Mouse (Mus musculus): ENCODE data around the gene Anxa7.

Gene Anxa7

DNA sequence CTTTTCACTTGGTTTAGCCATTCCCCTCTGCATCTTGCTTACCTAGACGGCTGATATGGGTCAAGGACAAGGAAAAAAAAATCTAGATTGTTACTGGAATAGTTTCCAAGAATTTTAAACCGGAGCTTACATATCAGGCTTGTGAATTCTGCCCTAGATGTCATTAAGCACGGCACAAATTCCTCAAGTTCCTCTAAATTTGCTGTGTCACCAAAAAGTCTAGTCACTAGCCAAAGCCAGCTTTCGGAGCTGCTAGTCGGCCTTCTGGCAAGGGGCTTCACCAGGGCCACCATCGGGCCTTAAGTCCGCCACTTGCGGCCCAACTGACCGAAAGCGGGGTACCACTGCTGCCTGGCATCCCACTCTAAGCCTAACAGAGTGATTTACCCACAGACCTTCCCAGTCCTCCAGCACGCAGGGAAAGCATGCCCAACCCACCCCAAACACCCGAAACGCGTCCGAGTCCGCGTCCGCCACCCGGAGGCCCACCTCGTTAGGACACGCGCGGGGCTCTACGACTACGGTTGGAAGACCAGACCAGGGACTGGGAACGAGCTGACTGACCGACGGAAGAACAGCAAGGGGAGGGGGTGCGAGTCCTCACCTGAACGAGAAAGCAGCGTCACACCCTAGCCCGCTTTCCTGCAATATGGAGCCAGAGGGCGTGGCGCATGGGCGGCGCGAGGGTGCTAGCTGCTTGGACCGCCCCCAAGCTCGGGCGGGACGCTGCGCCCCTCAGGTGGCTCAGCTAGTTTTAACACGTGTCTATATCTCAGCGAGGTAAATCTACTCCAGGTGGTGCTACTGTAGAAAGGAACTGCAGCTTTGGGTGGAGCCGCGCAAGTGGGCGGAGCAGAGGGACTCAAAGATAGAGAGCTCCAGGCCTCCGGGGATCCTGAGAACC lies at the start of gene Anxa7:
TSS of gene Anxa7 (minus strand) at position 843 of the 904 bp plus-strand sequence.
- peak; percentile 68 to 78 for DNase-seq

DNA sequence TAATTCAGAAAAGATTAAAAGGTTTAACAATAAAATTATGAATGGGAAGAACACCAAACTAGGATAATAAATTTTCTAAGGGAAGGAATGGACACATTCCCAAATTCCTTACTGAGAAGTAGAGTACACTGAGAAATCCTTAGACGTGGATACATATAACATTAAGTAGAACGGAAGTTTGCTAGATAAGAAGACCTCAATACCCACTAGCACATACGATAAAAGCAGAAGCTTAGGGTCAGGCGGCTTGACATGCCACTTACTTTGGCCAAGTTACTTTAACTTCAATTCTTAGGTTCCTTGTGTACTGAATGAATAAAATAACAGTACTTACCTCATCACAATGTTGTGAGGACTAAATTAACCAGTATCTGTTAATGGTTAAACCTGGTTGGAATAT lies 49.7 kb upstream of the Anxa7 start:
- no peak for DNase-seq

DNA sequence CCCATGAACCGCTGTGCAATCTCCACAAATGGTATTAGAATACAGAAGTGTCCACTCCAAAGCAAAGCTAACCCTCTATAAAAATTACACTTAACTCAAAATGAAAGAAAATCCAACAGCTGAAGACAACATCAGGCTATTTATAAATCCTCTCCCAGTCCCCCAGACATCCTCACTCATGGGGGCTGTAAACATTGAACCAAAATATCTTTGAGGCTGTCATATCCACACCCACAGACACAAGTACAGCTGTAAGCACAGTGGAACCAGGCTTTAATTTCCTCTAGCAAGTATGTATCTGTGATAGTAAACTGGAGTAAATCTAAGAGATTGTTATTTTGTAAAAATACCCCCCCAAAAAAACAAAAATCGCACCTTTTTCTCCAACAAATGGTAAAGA lies 40.2 kb upstream of the Anxa7 start:
- no peak for DNase-seq

DNA sequence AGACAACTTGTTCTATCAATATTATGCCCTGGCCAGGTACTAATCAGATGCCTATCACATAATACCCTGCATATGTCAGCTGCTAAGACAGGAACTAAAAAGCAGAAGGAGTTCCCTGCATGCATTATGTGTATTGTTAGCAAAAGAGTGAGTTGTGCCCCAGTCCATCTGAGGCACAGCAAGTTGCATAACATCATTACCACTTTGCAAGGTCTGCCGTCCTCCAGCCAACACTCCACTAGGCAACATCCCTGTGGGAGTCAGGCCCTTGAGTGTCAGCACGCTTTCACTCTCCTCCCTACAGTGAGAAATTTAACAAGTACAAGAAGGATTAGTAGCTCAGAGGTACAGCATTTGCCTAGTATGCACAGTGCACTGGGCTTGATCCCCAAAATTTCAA lies 28.5 kb upstream of the Anxa7 start:
- no peak for DNase-seq

DNA sequence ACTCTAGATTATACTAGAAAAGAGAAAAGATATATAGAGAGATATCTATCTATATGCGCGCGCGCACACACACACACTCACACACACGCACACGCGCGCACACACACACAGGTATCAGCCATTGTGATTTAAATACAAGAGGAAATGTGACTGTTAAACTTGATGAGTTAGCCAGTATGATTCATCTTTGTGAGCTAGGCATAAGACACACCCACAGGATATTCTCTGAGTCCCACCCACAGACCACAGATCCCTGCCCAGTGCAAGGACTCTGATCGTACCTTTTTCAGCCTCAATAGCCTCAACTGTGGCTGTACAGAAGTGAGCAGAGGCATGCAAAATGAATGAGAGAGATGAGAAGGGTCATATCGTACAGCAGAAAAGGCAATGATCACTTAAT lies 23.0 kb upstream of the Anxa7 start:
- DNase-seq = no peak

DNA sequence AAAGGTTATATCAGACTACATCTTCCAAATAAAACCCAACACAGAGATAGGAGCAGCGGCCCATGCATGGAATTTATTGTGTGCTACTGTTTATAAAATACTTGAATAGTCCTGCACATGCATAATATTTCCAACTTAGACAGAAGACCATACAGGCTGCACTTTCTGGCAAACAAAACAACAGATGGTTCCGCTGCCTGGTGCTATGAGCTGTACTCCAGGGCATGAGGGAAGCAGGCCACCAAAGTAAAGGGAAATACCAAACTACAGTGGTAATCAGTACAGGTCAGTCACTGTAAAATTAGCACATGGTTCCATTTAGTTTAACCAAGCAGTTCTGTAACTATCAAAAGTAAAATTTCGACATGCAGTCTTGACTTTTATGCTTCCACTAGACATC lies 20.0 kb upstream of the Anxa7 start:
- DNase-seq = no peak

DNA sequence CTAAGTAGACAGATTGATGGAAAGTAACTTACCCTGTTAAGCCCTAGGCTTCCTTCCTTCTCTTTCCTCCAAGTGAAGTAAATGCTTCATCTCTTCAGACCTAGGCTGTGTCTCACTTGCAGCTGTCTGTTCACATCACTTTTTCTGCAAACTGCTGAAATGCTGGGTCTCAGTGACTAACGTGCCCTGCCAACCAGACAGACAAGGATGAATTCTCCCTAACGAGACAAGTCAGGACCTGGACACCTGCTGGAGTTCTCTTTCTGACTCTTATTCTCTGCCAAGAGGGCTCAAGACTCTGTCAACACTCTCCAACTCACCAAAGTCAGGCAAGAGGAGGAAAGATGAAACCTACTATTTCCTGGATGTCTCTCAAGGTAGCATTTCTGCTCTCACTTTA lies 16.7 kb upstream of the Anxa7 start, which contains the start of gene Mss51:
TSS of gene Mss51 (minus strand) at position 299 of the 400 bp plus-strand sequence.
- DNase-seq = no peak

DNA sequence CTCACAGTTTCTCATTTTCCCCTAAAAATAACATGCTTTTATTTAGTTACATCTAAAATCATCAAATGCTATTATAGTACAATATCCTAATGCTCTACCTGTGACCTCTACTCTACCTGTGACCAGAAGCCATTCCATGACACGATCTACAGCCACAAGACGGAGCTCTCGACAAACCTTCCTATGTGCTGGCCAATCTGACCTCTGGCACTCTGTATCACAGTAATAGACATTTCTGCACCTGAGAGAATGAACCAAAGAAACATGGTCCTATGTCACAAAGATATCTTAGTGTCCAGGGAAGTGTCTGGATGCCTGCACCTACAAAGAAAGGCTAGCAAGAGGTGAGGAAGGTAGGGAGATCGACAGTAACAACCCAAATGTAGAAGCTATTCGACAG lies 6.1 kb upstream of the Anxa7 start:
- no peak for DNase-seq

DNA sequence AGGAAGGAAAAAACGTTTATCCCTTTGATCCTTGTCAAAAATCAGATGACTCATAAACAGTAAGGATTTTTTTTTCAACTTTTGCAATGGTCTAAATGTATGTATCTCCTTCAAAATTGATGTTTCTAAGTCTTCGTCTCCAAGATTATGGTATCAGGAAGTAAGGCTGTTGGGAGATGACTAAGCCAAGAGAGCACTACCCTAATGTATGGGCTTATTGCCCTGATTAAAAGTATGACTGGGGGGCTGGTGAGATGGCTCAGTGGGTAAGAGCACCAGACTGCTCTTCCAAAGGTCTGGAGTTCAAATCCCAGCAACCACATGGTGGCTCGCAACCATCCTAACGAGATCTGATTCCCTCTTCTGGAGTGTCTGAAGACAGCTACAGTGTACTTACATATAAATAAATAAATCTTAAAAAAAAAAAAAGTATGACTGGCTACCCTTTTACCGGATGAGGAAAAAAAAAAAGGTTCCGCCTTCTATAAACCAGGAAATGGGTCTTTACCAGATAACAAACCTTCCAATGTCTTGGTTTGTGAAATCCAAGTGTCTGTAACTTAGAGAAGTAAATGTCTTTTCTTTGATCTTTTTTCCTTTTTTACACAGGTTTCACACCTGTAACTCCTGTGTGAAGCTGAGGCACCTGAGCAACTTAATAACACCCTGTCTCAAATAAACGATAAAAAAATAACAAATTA lies 2.3 kb upstream of the Anxa7 start:
- DNase-seq = no peak

DNA sequence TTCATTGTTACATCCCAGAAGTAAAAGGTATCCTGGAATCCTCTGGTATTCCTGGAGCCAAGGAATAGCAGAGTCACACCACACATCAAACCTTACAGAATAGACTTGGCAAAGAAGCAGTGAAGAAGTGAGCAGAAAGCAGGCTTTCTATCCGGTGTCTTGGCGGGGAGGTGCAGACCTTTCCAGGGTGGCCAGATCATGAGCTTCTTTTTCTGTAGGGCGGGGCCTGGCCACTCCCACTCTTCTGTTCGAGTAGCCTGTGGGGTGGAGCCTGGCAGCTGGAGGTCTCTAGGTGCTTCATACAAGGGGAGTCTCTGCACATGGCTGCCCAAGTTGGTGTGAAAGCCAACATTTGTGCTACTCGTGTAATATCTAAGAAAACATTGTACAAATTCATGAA lies 1.3 kb upstream of the Anxa7 start:
- peak; percentile 7 to 12 for DNase-seq

DNA sequence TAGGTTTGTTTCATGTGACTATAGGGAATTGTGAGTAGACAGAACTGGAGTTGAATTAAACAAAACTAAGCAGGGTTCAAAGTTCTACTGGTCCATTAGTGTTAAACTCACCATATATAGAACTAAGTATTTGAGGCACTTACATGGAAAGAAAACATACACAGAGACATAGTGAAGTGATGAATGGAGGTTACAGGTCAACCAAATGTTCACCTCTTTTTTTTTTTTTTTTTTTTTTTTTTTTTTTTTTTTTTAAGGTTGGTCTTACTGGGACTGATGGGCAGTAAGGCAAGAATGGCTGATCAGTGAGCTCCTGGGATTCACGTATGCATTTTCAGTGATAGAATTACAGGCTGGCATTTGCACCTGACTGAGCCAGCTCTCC lies 254 bp upstream of the Anxa7 start:
- DNase-seq = no peak

DNA sequence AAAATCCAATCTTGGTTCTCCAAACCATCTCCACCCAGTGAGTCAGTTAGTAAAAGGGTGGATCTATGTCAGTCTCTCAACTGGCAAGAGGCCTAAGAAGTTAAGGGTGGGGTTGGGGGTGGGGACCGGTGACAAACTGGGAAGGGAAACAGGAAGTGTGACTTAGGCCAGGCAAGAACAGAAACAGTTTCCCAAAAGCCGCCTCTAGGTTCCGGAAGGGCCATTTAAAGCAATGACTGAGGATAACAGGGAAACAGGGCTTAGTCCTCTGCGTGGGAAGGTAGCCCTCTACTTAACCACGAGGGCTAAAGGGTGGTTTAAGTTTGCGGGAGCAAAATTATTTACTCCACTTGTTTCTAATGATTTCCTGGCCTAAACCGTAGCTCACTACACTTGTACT lies 1.1 kb downstream of the Anxa7 start:
- DNase-seq = peak; percentile 3 to 21

DNA sequence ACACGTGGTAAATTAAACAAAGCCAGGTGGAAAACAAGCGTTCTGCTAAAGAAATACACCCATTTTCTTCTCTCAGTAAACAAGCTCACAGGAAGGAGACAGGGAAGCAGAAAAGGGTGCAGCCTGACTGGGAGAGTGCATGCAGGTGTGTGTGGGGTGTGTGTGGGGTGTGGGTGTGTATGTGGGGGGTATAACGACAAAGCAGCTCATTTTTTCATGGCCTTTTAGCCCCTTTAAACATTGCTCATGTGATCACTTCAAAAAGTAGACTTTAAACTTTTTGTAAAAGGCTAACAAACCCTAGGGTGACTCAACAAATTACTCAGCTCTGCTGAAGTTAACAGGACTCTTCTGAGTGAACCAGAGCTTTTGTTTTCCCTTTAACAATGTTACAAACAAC lies 1.5 kb downstream of the Anxa7 start:
- peak in 1 of 2 experiments; percentile 26 for DNase-seq

DNA sequence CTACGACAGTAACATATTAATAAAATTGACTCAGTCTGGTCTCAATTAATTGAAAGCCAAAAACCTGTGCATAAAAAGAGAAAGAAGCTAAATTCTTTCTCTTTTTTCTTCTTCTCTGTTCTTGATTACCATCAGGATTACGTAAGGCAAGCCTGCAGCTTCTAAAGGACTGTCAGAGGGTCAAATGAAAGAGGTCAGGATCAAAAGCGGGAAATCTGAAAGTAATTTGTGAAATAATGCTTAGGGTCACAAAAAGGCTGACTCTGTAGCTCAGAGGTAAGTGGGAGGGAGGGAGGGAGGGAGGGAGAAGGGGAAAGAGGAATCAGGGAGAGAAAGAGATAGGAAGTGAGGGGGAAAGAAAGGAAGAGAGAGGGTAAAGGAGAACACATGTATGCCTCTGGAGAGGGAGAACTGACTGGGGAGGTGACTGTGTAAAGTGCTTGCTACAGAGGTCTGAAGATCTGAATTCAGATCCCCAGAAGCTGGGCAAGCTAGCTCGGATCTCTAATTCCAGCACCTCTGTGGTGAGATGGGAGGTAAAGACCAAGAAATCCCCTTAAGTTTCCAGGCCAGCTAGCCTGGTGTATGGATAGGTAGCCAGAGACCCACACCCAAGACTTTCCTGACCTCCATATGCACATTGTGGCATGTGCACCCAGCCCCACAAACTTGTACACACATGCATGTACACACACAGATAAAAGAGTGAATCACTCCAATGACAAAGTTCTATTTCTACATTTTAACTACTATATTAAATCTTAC lies 2.5 kb downstream of the Anxa7 start:
- DNase-seq = no peak

DNA sequence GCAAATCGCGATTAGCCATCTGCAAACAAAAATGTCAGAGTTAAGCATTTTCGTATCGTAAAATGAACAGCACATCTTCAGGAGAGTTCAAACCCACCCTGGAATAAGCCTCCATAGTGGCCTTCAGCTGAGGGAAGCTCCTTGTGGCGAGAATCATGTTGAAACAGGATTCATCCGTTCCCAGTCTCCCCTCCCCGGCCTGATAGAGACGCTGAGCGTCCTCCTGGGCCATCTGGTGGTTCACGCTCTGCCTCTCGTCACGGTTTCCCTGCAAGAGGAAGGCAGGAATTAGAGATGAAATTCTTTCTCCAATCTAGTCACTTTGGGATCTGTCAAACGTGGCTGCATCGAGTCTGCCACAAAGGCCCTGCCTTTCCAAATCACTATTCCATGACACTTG lies 19.7 kb downstream of the Anxa7 start:
- DNase-seq = no peak

DNA sequence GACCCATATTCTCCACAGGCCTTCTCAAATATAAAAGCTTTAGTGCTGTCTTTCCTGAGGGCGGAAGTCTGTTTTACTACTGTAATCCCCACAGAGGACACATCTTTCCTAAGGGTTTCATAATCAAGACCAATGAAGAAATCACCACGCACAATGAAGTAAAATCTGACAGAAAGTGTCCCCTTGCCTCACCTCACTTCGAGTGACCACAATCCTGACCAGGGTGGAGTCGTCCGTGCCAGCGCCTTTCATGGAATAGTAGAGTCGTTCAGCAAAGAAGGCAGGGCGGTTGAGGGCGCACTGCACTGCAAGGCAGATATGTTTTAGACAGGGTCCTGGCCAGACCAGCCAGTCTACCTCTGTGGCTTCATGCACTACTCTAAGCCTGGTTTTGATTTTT lies 21.6 kb downstream of the Anxa7 start:
- DNase-seq = no peak

DNA sequence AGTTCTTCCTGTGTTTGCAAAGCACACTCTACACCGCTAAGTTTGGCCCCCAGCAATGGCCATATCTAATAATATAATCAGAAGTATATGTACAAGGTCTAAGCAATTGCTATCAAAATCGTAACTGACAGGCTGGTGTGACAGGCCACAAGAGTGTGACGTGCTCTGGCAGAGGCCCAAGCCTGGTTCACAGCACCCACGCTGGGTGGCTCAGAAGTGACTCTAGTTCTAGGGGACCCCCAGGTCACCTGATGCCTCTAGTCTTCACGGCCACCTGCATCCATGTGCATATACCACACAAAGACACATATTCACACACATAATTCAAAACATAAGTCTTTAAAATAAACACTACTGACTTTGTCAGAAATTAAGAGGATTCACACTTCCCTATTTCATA lies 27.0 kb downstream of the Anxa7 start:
- no peak for DNase-seq

DNA sequence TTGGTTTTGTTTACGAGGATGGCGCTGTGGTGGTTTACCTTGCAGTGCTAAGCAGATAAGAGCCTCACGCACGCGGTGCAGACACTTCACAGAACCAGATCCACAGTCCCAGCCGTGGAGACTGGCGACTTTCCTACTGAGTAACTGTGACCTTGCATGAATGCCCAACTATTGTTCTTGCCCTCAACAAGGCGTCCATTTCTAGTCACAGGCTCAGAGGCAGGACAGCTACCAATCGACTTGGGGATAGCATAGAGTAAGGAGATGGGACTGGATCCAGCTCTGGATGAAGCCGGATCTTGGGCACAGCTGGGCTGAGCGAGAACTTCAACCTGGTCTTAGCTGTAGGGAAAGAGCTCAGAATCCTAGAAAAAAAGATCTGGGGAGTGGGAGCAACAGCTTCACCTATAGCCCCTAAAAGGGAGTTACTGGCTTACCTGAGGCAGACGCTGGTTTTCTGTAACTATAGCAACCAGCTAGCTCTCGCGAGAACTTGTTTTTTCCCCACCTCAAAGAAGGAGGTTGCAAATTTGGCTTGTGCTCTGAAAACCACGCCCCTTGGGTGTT lies 28.1 kb downstream of the Anxa7 start, which contains the start of gene Cfap70:
TSS of gene Cfap70 (minus strand) at position 462 of the 567 bp plus-strand sequence.
- peak; percentile 17 to 46 for DNase-seq

DNA sequence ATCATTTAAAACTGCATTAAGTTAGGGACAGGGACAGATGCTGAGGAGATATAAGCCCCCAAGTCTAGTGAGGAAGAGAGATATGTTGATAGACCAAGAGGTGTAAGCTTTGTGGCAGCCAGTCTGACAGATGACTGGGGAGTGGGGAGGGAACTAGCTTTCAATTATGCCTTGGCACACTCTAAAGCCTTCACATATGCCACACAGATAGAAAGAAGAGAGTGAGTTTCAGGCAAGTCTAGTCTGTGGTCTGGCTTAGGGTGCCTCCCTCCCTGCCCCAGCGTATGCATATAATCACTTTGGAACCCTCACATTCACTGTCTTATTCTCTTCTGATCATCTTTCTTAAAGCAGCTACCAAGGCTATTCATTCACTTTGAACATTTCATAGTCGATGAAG lies 28.6 kb downstream of the Anxa7 start:
- no peak for DNase-seq

DNA sequence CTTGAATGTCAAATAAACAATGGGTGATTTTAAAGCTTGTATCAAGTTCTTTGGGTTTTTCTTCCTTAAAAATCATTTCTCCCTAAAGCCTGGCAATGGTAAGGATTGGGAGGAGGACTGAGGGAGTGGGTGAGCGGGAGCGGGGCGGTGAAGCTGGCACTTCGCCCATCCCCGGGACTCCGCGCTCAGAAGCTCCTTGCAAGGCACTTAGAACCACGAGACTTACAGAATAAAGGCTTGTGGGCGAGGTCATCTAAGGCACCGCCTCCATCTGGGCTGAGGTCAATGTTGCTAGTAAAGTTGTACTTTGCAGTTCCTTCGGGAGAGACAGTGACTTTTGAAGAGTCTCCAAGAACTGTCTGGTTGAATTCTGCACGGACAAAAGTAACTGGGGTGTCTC lies 32.7 kb downstream of the Anxa7 start:
- no peak for DNase-seq

DNA sequence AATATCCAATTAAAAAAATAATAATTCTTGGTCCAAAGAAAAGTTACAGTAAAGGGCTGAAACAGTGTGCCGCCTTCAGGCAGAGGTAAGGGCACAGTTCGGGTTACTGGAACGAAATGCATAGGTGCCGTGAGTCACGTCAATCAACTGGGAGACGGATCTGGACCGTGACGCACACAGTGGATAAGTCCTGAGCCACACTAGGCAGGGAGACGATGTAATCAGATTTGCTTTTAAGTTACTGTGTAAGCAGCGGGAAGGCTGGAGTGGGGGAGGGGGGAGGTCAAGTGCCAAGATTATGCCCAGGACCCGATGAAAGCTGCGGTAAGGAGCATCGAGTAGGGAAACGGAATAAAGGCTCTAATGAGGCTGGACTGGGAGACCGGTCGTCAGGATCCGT lies 37.7 kb downstream of the Anxa7 start:
- DNase-seq = no peak

DNA sequence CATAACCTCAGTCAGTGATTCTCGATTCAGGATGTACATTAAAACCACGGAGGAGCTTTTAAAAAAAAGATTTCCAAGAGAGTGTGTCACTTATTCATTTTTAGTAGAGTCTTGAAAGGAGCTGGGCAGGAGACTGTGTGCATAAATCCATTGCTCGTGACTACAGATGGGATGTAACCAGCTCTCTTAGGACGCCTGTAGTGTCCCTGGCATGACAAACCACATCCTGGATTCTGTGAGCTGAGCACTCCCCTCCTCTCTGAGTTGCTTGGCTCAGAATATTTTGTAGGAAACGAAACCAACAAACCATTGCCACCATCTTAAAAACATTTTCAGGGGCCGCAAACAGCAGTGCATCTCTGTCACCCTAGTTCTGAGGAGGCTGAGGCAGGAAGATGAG lies 43.0 kb downstream of the Anxa7 start:
- DNase-seq = no peak

DNA sequence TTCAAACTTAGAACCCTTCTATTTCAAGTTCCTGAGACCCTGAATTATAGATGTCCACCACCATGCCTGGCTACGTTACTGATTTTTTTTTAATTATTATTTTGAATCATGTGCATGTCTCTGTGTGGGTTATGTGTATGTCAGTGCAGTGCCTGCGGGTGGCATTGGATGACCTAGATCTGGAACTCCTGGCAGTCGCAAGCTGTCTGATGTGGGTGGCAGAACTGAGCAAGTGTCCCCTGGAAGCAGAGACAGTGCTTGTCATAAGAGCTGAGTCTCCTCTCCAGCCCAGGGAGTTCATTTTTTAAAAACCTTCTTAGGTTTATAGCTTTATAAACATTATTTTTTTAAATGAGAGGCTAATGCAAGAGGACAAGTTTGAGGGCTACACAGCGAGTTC lies 47.5 kb downstream of the Anxa7 start:
- DNase-seq = no peak
